Mouse (Mus musculus): Measurements from ENCODE around the gene Mthfd2. TPM values are rescaled to one million over a fixed set of nuclear protein-coding genes. Genes with fewer than 3 reads are reported as not detected.

Mthfd2 gene
- total RNA-seq, 2 experiments from 2014 or later = 19.1 to 40.5 TPM

DNA sequence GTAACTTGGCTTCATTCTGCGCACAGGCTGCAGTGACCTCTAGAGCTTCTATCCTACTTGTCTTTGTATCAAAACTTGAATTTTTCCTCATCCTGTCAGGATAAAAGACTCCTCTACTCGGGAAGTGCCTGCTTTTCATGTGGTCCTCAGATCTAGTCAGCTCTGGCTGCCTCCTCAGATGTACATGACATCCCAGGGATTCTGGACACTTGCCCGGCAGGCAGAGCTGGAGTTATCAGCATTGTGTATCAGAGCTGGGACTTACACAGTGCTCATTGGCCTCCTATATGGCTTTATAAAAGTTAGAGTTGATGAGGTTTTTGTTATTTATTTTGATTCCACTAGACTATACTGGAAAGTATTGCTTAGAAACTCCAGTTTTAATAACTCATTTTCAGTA is 15.7 kb upstream of the Mthfd2 start:
- DNase-seq = peak; percentile 58 to 61

DNA sequence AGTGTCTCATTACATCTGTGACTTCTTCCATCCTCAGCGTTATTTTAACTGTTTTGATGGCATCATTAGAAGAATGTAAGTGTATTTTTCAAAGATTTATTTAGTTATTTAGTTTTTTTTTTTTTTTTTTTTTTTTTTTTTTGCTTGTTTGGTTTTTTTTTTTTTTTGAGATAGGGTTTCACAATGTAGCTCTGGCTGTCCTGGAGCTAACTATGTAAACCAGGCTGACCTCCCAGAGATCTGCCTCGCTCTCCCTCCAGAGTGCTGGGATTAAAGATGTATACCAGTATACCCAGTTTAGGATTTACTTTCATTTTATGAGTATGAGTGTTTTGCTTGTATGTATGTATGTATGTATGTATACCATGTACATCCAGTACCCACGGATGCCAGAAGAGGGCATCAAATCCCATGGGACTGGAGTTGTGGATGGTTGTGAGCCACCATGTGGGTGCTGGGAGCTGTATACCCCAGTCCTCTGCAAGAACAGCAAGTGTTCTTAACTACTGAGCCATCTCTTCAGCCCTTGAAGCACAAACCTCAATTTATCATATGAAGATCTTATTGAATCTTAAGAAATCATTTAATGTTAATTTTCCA is 2.0 kb upstream of the Mthfd2 start:
- no peak for DNase-seq

DNA sequence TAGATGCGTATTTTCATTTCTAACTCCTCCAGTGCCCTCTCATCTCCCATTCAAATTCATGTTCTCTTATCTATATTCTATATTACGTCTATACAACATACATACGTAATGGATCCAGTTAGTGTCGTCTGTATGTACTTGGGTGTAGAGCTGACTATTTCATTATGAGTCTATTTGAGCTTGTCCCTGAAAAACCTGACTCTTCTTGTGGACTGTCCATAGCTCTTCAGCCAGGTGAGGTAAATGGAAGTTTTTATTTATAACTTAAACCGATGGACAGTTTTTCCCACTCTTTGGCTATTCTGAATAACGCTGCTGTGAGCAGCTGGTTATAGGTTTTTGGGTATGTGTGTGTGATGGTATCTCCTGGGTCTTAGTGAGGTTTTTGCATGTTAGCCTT is 1.1 kb upstream of the Mthfd2 start:
- DNase-seq = no peak

DNA sequence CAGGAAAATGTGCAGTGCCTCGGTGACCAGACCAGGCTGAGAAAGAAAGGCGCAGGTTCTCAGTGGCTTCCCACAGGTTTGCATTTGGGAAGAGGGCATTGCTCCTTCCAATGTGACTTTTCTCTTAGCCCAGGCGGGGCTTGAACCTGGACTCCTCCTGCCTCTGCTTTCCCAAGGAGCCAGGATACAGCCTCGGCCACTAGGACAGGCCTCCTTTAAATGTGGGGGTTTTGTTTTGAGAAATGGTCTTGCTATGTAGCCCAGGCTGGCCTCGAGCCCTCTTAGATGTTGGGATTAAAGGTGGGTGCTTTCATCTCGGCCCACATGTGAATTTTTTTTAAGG is 657 bp upstream of the Mthfd2 start:
- no peak for DNase-seq

DNA sequence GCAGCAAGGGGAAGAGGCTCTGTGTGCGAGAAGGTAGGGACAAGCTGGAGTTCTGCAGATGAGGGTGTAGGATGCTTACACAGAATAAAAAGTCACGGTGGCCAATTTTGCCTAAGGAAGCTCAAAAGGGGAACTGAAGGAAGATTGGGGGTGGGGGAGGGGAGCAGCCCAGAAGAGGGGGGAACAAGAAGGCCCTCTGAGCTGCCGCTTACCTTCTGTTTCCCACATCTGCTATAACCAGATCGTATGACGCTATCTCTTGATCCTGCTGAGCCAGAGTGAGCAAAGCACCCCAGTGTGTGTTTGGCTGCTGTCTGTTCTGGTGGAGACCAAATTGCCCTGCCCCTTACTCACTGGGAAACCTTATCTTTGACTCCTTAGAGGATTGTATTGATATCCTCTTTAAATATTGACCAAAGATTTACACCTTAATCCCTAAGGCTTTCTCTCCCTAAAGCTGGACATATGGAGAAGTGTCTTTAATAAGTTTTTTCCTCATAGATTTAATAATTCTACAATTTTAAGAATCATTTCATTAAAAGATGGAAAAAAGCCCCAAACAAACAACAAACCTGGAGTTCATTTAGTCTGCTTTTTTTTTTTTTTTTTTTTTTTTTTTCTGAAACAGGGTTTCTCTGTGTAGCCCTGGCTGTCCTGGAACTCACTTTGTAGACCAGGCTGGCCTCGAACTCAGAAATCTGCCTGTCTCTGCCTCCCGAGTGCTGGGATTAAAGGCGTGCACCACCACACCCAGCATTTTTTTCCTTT is 1.9 kb downstream of the Mthfd2 start:
- no peak for DNase-seq

DNA sequence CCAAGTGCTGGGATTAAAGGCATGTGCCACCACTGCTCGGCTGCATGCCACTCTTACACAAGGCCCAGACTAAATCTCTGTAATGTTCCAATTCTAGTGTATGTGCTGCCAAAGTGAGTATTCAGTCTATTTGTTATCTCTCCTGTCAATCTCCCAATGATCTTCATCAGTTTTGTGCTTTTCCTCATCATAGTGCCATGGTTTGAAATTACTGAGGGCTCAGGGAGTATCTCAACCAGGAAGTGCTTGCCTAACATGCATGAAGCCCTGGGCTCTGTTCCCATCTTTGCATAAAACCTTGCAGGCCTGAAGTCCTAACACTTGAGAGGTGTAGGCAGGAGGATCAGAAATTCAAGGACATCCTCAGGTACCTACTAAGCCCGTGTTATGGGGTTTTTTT is 2.9 kb downstream of the Mthfd2 start:
- DNase-seq = no peak

DNA sequence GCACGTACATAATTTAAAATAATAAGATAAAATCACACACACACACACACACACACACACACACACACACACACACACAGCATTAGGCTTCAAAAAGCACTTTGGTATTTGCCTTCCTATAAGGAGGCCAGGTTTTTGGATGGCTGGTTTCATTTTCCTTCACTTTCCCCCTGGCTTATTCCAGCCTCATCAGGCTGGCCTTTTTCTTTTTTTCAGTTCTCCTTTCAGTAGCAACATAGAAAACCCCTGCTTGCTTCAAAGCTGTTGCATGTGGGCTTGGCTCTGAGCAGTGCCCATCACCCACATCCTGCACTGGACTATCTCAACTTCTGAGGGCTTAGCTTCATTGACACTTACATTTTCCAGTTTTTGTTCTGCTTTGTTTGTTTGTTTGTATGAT is 3.8 kb downstream of the Mthfd2 start:
- no peak for DNase-seq

DNA sequence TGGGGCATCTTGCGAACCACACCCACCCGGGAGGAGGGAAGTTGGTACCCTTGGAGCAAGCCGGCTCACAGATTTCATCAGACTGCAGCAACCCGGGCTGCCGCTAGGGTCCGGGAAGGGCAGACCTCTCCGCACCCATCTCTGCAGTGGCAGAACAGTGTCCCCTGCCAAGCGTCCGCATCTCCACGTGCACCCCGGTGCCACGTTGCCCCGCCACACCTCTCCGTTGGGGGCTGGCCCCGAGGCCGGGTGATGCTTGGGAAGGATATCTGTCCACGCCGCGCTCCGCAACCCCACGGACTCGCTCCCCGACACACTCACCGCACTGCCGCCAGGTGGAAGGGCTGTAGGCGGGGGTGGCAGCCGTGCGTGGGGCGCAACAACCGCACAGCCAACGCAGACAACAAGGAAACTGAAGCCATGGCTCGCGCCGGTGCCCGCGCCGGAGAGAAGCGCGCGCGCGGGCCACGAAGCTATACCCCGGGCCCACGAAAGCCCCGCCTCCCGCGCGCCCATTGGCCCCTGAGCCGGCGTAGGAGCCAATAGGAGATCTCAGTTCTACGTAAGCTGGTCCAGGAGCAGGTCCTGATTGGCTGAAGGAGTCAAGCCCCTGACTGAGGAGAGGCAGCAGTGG is 8.5 kb downstream of the Mthfd2 start:
- DNase-seq = peak; percentile 96 to 97

DNA sequence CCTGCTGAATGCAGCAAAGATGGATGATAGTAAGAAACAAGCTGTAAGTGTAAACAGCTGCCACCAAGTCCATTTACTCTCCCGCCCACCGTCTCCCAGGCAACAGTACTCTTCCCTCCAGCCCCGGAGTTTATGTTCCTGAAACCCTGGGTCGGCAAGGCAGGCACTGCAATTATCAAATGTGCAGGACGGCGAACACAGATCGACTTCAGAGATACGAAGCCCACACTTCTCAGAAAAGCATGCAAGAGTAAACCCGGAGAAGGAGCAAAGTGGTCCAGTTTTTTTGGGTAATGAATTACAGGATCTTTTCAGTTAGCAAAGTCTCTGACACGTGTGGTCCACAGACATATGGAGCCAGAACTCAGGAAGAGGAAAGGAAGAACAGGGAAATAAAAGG is 9.7 kb downstream of the Mthfd2 start:
- DNase-seq = no peak

DNA sequence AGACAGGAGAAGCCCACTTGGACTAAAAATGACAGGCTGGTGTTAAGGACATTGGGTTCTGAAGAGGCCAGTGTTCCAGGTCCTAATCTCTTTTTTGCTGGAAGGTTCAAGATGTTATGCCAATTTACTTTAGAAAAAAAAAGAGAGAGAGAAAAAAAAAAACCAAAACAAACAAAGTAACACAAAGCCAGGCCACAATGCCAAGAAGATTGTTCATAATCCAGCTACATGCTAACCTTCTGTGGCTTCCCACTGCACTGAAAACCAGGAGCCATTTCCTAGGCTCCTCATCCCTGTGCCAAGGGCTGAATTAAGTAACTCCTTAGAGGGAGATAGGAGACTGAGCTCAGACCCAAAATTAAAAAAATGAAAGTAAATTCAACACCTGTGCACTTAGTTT is 10.4 kb downstream of the Mthfd2 start:
- DNase-seq = no peak

DNA sequence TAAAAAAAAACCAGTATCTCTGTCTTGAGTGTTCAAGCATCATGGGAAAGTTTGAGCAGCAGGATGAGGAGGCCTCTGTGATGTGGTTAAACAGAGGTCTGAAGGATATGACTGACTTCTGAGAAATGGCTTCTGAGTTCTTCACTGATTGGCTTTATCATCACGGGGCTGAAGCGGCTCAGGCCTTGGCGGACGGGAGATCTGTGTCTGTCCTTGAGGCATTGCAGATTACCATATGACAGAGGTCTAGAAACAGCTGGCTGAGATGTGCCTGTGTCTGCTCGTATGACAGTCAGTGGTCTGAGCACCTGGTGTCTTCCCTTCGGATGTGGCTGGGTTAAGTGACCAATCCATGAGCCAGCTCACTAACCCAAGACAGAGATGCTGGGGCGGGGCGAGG is 13.2 kb downstream of the Mthfd2 start:
- DNase-seq = peak; percentile 47 to 57

DNA sequence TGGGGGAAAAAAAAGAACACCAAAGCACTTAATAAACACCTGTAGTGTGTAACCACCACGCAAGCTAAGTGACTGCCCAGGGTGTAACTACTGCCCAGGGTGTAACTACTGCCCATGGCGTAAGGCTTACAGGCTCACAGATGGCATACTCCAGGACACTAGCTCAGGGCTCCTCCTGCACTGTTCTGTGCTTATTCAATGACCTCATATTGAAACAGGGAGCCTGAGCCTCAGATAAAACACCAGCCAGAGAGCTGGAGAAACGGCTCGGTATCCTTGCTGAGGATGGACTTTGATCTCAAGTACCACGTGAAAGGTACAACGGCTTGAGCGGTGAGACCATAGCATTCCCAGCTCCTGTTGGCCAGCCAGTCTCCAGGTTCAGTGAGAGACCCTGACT is 13.7 kb downstream of the Mthfd2 start:
- DNase-seq = no peak

DNA sequence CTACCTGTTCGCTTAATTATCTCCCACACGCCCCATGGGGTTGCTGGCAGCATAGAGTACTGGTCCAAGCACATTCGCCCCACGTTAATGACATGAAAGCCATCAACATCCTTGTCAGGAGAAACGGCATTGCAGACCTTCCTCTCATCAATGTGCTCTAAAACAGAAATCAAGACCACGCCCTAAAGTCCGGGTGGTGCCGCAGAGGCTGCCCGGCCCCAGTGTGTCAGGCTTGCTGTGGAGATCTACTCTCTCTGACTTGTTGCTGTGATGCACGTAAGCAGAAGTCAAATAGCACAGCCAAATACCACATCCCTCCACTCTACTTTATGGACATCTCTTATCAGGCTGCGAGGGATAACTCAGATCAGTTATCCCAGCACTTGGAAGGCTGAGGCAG is 14.5 kb downstream of the Mthfd2 start:
- DNase-seq = no peak

DNA sequence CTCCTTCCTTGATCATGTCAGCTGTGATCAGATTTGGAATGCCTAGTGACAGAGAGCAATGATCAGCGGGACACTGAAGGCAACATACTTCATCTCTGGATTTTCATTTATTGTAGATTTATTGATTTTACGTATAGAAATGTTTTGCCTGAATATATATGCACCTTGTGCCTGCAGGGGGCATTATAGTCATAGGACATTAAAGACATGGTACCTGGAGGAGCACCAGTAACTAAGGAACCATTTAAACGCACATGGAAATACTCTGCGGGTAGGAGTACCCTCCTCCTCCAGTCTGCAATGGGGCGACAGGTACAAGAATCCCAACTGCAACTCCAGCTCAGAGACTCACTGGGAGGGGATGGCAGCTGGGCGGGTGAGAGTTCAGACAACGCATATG is 16.7 kb downstream of the Mthfd2 start:
- no peak for DNase-seq

DNA sequence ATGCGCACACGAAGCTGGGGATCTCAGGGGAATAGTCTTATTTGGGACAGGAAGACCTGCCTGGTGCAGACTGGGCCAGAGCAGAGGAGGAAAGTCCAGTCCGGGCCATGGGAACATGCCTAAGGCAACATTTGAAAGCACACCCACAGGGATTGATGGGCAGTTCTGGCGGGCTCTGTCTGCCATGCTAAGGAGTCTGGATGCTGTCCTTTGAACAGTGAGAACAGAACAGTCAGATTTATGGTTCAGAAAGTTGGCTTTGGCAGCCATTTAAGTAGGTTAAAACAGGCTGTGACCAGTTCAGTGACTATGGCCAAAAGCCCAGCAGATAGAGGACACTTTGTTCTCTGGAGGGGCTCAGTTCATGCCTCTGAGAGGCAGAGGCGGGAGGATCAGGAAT is 23.4 kb downstream of the Mthfd2 start:
- DNase-seq = peak; percentile 25 to 47

DNA sequence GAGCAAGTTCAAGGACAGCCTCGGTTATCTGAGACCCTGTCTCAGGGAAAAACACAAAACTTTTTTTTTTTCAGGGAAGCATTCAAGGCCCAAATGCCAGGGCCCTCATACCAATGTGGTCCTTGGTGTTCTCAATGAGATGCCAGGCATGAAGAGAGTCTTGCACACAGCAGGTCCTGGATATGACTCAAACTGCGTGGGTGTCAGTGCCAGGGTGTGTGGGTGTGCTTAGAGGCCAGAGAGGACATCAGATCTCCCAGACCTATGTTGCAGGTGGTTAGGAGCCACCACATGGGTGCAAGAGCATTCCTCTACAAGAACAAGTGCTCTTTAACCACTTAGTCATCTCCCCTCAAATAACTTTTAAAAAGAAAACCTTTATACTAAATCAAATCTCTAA is 24.4 kb downstream of the Mthfd2 start:
- DNase-seq = no peak

DNA sequence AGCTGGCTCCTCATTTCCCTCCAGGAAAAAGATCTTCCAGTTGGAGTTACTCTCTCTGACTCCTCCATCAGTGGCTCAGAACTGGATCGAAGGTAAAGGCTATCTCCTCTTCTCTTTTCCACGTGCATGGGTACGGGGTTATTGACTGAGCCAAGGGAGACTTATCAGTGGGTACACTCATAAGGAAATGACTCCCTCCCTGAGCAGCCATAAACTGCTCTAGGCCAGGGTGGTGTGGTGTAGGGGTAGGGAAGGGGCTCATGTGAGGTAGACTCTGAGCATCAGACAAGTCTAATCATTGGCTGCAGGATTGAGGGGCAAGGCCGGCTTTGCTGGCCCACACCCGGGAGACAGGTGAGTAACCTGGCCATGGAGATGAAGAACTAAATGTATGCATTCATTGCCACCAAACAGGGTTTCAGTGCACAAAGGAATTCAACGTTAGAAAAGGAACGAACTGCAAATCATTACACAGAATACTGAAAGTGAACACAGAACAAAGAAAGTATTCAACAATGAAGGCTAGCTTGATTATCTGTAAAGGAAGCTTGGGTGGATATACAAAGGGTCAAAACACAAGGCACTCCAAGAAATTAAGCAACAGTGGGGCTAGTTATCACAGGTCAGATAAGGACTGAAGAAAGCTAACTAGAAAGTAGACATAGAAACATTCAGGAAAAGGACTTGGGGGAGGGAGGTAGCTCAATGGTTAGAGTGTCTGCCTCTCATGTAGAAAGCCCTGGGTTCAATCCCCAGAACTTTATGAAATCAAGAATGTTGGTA is 25.1 kb downstream of the Mthfd2 start:
- DNase-seq = no peak

DNA sequence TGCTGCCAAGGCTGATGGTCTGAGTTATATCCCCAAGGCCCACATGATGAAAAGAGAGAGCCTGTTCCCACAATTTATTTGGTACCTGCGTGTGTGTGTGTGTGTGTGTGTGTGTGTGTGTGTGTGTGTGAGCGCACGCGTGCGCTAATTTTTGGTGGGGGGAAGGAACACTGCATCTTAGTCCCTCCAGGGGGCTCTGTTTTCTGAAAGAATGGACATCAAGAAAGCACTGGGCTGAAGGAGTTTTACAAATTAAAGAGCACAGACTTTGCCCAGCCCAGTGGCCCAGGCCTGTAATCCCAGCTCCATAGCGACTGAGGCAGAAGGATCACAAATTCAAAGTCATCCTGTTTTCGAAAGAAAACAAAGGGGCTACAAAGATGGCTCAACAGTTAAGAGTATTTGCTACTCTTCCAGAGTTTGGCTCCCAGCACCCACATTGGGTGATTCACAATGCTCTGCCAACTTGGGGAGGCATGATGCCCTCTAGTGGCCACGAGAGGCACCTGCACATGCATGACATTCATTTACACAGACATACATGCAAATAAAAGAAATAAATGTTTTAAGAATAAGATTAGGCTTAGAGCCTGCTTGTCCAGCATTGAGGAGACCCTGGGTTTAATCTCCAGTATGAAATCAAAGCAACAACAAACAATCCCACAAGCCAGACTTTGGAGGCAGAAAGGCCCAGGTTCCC is 45.3 kb downstream of the Mthfd2 start:
- DNase-seq = peak; percentile 27 to 29

DNA sequence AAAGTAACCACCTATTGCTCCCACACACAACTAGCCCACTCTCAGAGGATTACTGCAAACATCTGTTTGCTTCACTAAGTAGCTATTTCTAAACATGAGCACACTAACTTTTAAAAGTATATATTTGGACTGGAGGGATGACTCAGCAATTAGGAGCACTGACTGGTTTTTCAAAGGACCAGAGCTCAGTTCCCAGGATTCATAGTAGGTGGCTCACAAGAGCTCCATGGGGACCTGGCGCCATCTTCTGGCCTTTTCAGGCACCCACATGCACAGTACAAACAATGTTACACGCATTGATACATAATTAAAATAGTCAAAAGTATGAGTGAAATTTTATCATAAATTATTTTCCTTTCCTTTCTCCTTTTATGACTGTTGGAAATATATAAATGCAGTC is 46.8 kb downstream of the Mthfd2 start:
- peak; percentile 42 to 56 for DNase-seq

DNA sequence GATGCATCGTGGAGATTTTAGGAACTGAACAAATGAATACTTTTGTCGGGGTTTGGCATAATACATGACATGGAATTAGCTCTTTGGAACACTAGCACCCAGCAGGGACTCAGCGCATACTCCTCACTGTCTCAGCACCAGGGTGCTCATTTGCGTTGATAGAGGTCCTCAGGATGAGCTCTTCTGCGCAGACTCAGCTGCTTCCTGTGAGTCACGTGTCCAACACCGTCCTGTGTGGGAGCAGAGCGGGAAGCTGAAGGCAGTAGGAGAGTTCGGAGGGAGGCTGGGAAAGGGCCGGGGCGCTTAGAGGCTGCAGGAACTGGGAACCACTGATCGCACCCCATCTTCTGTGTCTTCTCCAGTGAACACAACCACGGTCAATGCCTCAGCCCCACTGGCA is 48.6 kb downstream of the Mthfd2 start:
- no peak for DNase-seq

DNA sequence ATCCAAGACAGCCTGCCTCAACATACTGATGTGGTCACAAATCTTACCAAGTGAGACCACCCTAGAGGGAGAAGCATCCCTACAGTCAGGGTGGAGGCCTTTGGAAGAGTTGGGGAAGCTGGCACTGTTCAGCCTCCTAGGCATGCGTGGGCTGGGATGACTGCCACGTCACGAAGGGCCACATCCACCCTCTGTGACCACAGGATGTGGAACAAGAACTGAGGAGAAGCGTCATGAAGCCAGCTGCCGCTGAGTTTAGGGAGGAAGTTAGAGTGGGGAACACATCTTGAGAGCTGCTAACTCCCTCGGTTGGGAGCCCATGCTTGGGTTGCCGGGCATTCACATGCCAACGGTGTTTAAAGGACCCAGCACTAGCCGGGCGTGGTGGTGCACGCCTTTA is 52.0 kb downstream of the Mthfd2 start:
- peak in 1 of 2 experiments; percentile 4 for DNase-seq
